Mouse (Mus musculus) small intestine, adult 2 months (tissue): ENCODE results near the gene Oosp1.

Experiments used
- CTCF ChIP-seq: fragments of 200-500 bp; IDR thresholded peaks from 2 replicates; pipeline ENCODE4 v1.5.1; 2012; ENCODE audit warnings: low read depth, mild to moderate bottlenecking, control low read depth, inconsistent platforms, low read length, moderate library complexity, mixed read lengths; ENCODE audit not compliant: insufficient replicate concordance, insufficient read length; ENCODE audit errors: extremely low read depth
- POLR2A ChIP-seq: fragments of 200-500 bp; IDR thresholded peaks from 2 replicates; pipeline ENCODE4 v1.6.1; 2012; ENCODE audit warnings: low read depth, mild to moderate bottlenecking, control low read depth, inconsistent platforms, low read length, moderate library complexity

GRCm38 (mm10) chr19:11698342-11698741 is 7.4 kb upstream of the Oosp1 start:
- TF ChIP-seq CTCF (no peak), POLR2A (no peak)
